Mouse (Mus musculus) testis, adult 2 months (tissue): ENCODE results near the gene Slc22a15. TPM values are rescaled to one million over a fixed set of nuclear protein-coding genes. Genes with fewer than 3 reads are reported as not detected.

Experiments used
- H3K27ac ChIP-seq: fragments of 200-500 bp; 2 replicates; pipeline ENCODE4 v1.5.1; 2012; ENCODE audit warnings: low read depth, low read length; ENCODE audit not compliant: control insufficient read depth, insufficient read depth
- H3K27me3 ChIP-seq: fragments of 200-500 bp; 2 replicates; pipeline ENCODE4 v1.6.1; 2012; ENCODE audit warnings: mild to moderate bottlenecking, low read length, moderate library complexity; ENCODE audit not compliant: control insufficient read depth, insufficient read depth
- H3K36me3 ChIP-seq: fragments of 200-500 bp; 2 replicates; pipeline ENCODE4 v1.6.1; 2012; ENCODE audit warnings: mild to moderate bottlenecking, low read length; ENCODE audit not compliant: control insufficient read depth, insufficient read depth
- H3K4me1 ChIP-seq: fragments of 200-500 bp; 2 replicates; pipeline ENCODE4 v1.6.1; 2012; ENCODE audit warnings: low read length; ENCODE audit not compliant: control insufficient read depth, insufficient read depth
- H3K4me3 ChIP-seq: fragments of 200-500 bp; 2 replicates; pipeline ENCODE4 v1.5.1; 2012; ENCODE audit warnings: low read depth, mild to moderate bottlenecking, low read length, moderate library complexity, mixed read lengths; ENCODE audit not compliant: control insufficient read depth
- CTCF ChIP-seq: fragments of 200-500 bp; IDR thresholded peaks from 2 replicates; pipeline ENCODE4 v1.5.1; 2012; ENCODE audit warnings: low read depth, mild to moderate bottlenecking, inconsistent platforms, low read length, moderate library complexity; ENCODE audit not compliant: control insufficient read depth, insufficient read depth, insufficient replicate concordance
- POLR2A ChIP-seq: fragments of 200-500 bp; IDR thresholded peaks from 2 replicates; pipeline ENCODE4 v1.6.1; 2012; ENCODE audit warnings: low read depth, mild to moderate bottlenecking, inconsistent platforms, low read length, moderate library complexity; ENCODE audit not compliant: control insufficient read depth
- polyA plus RNA-seq: library from polyadenylated mRNA; depleted of rRNA; stranded (reverse); fragments of >200 nt; gene quantifications from 2 replicates; pipeline ENCODE4 v1.2.3, GENCODE M21; 2012; rRNA removed

Gene Slc22a15
- 52.7 and 54.7 TPM in 2 replicates for polyA plus RNA-seq

- Histone ChIP-seq H3K27ac (peak within 1 kb of the TSS; percentile 81), H3K36me3 (no peaks in the 10 kb centered on the region), H3K4me1 (peaks cover 6% of the 10 kb centered on the region), H3K27me3 (no peaks in the 10 kb centered on the region), H3K4me3 (peak within 1 kb of the TSS; percentile 93)
- TF ChIP-seq POLR2A (peak; percentile 68), CTCF (no peak)
These were observed at the start of gene Slc22a15 for GRCm38 (mm10) chr3:101923843-101924740. Slc22a15 (minus strand) TSS chr3:101924453.

- H3K4me1 ChIP-seq: no peaks in the 10 kb centered on the region; the same call in 1 of the 2 replicates
- no peak overlapping the region for H3K4me3 ChIP-seq
- H3K27me3 ChIP-seq: no peaks in the 10 kb centered on the region
- H3K27ac ChIP-seq: no peak overlapping the region
- no peaks in the 10 kb centered on the region for H3K36me3 ChIP-seq
- TF ChIP-seq CTCF: no peak
These were observed 42.7 kb upstream of the Slc22a15 start for GRCm38 (mm10) chr3:101966825-101967558.

- no peak for TF ChIP-seq CTCF
- no peak for TF ChIP-seq POLR2A
- no peaks in the 10 kb centered on the region for H3K4me1 ChIP-seq
- H3K27me3 ChIP-seq: no peaks in the 10 kb centered on the region
- H3K36me3 ChIP-seq: no peaks in the 10 kb centered on the region
- H3K27ac ChIP-seq: no peak overlapping the region
- no peak overlapping the region for H3K4me3 ChIP-seq
These were observed 40.1 kb upstream of the Slc22a15 start for GRCm38 (mm10) chr3:101964352-101964751.

GRCm38 (mm10) chr3:101963501-101963900 is 39.2 kb upstream of the Slc22a15 start:
- Histone ChIP-seq H3K36me3 (no peaks in the 10 kb centered on the region), H3K27me3 (no peaks in the 10 kb centered on the region), H3K4me1 (no peaks in the 10 kb centered on the region), H3K4me3 (no peak overlapping the region), H3K27ac (no peak overlapping the region)
- no peak for TF ChIP-seq CTCF
- TF ChIP-seq POLR2A: no peak

GRCm38 (mm10) chr3:101961146-101961835 is 37.0 kb upstream of the Slc22a15 start:
- H3K36me3 ChIP-seq: no peaks in the 10 kb centered on the region
- no peak overlapping the region for H3K27ac ChIP-seq
- no peak overlapping the region for H3K4me3 ChIP-seq
- TF ChIP-seq CTCF (no peak), POLR2A (no peak)
- H3K27me3 ChIP-seq: no peaks in the 10 kb centered on the region
- H3K4me1 ChIP-seq: no peaks in the 10 kb centered on the region

- H3K4me1 ChIP-seq: no peaks in the 10 kb centered on the region
- TF ChIP-seq POLR2A (no peak), CTCF (no peak)
- no peak overlapping the region for H3K4me3 ChIP-seq
- no peak overlapping the region for H3K27ac ChIP-seq
- no peaks in the 10 kb centered on the region for H3K36me3 ChIP-seq
- no peaks in the 10 kb centered on the region for H3K27me3 ChIP-seq
These were observed 33.8 kb upstream of the Slc22a15 start for GRCm38 (mm10) chr3:101958047-101958446.

GRCm38 (mm10) chr3:101953506-101953905 is 29.3 kb upstream of the Slc22a15 start:
- H3K4me1 ChIP-seq: no peaks in the 10 kb centered on the region
- no peaks in the 10 kb centered on the region for H3K36me3 ChIP-seq
- no peak for TF ChIP-seq CTCF
- TF ChIP-seq POLR2A: no peak
- no peak overlapping the region for H3K4me3 ChIP-seq
- no peaks in the 10 kb centered on the region for H3K27me3 ChIP-seq
- H3K27ac ChIP-seq: no peak overlapping the region
